Mouse (Mus musculus): Measurements from ENCODE around the gene Mecom.

The Mecom gene

DNA sequence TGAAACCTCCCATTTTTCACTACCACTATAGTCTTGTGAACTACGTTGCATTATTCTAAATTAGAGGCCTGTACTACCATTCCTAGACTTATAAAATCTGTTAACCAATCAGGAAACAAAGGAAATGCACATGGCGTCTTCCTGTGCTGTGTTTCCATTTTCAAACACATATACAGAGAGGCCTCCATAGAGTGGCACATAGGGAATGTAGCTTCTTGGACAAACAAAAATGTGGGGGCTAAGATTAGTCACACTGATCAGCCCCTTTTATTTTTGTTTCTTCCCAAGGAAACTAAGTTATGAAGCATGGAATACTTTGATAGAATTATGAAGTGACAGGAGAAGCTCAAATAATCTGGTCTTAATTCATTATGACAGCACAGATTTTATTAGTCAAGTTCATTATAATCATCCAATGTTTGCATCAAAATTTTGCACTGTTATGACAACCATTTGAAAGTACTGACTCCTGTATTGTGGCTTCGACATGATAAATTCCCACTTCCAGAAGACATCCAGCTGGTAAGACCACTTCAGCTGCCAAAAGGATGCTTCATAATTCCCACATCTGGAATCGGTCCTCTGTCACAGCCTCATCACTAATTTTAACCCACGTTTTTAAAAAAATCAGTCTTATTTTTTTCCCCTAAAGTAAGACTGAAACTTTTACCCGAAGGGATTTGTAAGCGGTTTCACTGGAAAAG lies 429.1 kb downstream of the Mecom start:
- peak; percentile 6 for DNase-seq (ENCODE audit: extremely low read depth, insufficient read length, low spot score)

DNA sequence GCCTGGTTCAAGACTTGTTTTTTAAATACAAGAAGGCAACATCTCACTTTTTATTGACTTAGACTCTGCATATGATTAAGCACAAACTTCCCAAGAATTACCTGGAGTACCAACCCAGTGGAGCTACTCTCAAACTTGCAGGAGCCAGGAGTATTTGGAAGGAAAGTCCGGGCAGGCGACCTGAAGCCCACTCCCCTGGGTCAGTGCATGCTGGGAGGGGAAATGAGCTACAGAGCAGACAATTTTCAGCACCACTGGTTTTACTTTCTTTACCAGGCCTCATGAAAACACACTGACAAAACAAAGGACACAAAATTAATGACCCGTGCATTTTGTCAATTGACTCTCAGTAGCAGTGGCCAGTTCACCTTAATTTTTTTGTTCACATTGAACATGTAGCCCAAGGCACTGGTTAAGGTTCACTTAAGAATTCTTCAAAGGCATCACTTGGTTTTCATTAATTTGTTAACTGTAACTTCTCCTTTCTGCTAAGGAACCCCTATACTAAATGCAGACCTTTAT lies 434.5 kb downstream of the Mecom start:
- DNase-seq (ENCODE audit: extremely low read depth, insufficient read length, low spot score): no peak

DNA sequence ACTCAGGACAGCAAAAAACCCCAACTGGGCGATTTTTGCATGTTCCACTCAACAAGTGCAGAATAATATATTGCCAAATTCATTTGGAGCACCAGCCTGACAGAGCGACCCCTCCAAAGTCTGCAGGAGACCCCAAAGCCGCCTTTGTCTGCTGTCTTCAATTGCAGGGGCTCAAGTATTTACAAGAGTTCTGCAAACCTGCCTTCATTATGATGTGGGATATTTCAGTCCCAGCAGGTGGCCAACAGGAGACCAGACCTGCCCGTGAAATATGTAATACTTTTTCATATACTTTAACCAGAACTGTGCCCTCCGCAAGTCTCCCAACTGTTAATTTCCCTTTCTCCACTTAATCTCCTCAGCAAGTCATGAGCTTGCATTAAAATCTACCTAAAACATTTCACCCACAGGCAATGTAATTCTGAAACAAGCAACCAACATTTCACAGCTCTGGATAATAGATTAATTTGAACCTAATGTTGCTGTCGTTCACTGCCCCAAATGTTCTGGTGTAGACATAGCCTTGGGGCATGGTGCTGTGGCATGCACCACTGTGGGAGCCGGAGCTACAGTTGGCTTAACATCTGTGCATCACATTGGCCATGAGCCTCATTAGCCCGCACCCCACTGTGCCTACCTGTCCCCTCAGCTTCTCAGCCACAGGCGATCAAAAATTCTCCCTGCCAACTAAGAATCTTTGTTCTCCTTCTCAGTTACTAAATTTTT lies 439.7 kb downstream of the Mecom start:
- no peak for DNase-seq (ENCODE audit: extremely low read depth, insufficient read length, low spot score)

DNA sequence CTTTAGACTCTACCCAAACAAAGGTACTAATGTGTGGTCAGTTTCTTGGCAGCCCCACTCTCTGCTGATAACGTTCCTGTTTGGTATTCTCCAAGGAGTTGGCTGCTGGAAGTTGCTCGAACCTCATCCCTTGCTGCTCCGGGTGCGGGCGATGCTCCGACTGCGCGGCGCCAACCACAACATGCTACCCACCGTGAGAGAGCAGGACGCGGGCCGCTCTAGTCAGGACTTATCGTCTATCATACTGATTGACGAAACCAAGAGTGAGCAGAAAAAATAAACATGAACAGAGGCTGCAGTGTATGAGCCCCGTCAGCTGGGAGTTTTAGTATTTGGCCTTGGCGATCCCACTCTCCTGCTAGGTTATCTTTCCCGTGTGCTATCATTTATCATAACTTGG lies 441.3 kb downstream of the Mecom start:
- DNase-seq (ENCODE audit: extremely low read depth, insufficient read length, low spot score): no peak

DNA sequence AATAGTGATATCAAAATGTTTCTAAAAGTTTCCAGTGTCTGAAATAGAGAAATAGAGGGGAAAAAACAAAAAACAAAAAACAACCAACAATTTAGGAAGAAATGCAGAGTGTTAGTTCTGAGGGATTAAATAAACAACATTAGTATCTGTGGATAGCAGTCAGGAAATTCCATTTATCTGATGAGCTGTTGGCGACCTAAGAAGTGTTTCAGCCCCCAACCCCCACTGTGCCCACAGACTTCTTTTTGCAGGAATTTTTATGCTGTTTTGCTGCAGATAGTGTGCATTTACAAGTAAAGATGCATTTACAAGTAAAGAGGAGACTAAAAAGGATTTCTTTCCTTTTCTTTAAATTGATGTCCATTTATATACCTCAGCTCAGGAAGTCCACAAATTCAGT lies 441.9 kb downstream of the Mecom start:
- peak; percentile 68 for DNase-seq (ENCODE audit: extremely low read depth, insufficient read length, low spot score)

DNA sequence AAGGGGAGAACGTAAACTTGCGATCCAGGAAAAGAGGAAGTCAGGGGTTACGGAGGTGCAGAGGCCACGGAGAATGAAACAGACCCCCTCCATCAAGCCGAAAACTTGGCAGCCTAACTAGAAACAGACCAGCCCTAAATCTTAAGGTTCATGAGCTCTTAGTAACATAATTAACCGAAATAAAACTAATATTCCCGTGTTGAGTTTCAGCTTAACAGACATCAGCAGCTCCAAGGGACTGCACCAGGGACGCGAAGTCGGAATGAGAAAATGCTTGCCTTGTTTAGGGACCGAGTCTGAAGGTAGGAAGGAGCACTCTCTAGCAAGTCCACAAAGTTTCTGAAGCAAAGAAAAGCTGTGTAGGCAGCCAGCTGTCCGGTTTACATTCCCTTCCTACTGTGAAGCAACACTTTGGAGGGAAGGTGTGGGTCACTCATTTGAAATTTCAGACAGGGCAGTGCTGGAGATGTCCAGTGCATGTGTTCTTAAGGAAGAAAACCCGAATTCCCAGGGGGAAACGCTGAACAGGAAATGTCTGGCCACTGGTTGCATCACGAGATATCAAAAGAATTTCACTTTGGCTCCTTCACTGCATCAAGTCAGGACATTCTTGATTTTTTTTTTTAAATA lies 442.5 kb downstream of the Mecom start:
- DNase-seq (ENCODE audit: extremely low read depth, insufficient read length, low spot score): peak; percentile 82

DNA sequence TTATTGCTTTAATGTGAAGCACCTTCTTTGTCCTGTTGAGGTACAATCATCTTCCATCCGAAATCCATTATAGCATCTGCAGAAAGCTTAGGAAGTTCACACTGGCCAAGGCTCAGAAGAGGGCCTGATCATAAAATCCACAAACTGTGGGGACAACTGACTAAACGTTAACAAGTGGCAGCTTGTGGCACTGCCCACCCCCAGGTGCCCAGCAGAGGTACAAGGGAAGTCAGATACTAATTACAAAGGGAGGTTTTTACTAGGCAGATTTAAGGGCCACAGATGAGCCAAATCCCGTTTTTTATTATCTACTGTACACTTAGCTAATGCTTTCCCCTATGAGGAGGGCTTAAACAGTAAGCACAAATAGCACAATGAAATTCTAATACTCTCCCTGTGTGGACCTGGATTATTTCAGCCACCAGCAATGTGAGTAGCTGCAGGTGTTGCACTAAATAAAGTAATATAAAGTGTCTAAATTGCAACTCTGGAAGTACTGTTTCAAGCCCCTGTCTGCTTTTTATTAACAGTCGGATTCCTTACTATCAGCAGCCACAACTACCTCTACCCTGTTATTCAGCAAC lies 443.2 kb downstream of the Mecom start:
- no peak for DNase-seq (ENCODE audit: extremely low read depth, insufficient read length, low spot score)

DNA sequence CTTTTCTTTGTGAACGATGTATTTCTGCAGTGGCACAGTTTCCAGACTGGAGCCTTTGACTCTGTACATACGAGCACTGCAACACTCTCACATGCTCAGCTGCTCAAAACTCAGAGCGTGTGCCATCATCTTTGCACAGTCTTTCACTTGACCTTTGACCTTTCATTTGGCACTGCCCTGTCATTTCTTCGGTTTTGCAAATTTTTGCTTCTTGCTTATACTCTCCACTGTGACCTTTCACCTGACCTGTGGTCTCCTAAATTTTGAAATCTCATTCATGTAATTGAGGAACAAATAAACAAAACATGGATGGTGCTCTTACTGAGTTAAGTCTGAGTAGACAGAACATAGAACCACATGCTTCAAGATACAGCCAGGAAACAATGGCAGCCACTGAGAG lies 446.7 kb downstream of the Mecom start:
- DNase-seq (ENCODE audit: extremely low read depth, insufficient read length, low spot score): no peak

DNA sequence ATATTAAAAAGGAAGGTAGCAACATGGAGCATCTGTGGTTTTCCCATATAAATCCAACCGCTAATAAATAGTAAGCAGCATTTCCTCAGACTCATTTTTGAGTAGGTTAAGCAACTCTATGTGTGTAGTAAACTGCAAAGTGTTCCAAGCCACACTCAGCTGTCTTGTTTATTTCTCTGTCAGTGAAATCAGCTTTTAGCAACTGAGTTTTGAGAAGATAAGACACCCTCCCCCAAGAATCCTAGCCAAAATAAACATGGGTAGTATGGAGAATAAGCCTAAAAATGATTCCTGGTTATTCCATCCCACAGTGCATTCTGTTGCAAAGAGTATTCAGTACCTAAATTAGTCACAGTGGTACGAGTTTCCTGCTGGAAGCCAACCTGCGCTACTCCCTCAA lies 450.1 kb downstream of the Mecom start:
- peak; percentile 60 for DNase-seq (ENCODE audit: extremely low read depth, insufficient read length, low spot score)

DNA sequence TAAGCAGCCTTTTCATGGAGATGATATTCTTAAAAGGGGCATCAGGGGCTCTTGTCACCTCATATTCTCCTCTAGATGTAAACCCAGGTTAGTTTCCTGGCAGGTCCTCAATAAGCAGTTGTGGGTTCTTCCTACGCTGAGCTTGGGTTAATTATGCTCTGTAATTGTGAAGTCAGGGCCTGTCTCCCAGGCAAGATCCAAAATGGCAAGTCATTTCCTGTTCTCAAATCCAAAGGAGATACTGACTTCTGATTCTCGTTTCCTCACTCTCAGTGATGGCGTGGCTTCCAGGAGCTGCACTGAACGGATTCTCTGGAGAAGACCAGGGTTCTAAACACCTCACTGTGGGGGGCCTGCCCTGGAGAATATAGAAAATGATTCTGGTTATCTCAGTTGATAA lies 450.7 kb downstream of the Mecom start:
- DNase-seq (ENCODE audit: extremely low read depth, insufficient read length, low spot score): no peak

DNA sequence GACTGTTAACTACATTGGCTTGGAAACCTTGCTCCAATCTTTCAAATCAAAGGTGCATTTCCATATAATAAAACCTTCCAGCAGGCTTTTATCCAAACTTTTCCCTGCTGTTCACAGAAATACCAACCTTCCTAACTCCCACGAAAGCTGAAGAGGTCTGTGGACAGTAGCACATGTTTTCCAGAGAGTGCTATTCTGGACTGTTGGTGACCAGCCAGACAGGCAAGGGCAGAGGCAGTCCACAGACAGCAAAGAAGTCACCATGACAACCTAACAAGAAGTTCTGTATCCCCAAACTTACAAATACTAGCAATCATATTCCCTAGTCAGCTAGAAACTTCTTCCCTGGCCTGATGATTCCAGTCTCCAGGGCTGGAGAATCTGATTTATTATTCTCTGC lies 454.8 kb downstream of the Mecom start:
- DNase-seq (ENCODE audit: extremely low read depth, insufficient read length, low spot score): no peak

DNA sequence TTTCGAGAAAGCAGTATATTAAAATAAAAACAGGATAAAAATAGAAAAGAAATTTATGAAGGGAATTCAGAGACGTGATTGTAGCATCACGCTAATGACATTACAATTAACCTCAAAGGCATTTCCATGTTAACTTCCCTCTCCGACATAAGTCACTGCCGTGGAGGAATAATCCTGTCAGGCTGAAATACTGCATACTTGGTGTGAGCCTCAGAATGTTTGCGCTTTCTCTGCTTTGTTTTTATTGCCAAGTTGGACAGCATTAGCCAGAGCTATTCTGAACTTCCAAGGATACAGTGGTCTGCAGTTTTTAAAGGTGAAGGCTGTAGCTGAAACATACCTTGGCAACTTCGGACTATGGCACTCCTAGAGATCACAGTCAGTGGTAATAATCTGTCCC lies 455.3 kb downstream of the Mecom start:
- no peak for DNase-seq (ENCODE audit: extremely low read depth, insufficient read length, low spot score)

DNA sequence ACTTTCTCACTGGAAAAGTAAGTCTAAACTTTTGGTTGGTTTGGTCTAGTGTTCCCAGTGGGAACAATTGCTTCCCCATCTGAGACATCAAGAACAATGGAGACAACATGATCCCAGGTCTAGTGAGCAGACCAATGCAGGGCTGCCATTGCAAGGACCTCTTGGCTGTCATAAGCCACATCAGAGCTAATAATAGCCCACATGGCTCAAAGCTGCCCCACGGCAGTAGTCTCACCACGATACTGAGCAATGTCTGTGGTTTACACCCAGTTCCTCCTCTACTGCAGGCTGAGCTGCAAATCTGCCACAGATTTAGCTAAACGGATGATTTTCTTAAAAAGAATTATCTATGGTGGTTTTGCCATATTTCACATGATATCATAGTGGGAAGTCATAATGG lies 455.9 kb downstream of the Mecom start:
- peak; percentile 59 for DNase-seq (ENCODE audit: extremely low read depth, insufficient read length, low spot score)

DNA sequence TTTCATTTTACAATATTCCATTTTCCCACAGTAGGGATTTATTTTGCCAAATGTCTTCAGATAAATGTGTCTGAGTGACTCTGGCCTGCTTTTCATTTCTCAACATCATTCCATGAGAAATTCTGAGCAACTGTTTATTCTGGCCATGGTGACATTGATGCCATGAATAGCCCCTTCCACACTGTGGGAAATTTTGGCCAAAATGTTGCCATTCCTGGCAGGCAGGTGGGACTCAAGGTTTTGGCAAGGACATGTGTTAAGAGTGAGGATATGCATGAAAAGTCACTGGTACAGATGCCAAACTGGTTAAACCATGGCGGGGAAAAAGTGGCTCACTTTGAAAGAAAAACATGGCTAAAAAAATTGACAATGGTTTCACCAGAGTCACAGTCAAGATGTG lies 456.4 kb downstream of the Mecom start:
- DNase-seq (ENCODE audit: extremely low read depth, insufficient read length, low spot score): peak; percentile 56

DNA sequence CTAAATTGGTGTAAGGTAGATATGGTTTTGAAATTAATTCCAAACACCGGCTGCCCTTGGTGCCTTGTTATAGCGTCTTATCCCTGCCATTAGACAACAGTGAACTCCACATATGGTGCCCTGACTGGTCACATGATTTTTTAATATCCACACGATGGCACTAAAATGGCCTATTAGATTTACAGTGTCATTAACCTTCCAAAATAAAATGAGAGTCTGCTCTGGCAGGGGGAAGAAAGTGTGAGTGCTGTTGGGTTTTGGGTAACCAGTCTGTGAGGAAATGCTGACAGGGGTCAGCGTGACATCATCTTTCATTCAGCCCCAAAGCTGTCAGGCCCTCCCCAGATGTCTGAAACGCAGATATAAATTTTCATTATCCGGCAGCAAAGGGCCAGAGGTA lies 461.7 kb downstream of the Mecom start:
- no peak for DNase-seq (ENCODE audit: extremely low read depth, insufficient read length, low spot score)

DNA sequence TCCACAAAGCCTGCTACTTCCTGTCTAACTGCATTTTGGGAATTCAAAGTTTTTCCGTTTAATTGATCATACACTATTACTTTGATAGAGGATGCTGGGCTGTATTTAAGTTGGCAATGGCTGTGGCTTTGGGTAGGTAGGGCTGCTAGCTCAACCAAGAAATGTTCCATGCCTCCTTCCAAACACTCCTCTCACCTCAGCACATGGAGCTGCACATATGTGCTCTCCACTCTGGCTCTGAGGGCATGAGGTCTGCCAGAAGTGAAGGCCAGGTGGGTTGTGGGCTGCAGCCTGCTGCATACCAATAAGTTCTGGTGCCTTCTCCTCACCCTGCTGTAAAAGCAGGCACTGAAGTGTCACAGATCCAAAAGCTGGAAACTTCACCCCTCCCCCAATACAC lies 464.0 kb downstream of the Mecom start:
- no peak for DNase-seq (ENCODE audit: extremely low read depth, insufficient read length, low spot score)

DNA sequence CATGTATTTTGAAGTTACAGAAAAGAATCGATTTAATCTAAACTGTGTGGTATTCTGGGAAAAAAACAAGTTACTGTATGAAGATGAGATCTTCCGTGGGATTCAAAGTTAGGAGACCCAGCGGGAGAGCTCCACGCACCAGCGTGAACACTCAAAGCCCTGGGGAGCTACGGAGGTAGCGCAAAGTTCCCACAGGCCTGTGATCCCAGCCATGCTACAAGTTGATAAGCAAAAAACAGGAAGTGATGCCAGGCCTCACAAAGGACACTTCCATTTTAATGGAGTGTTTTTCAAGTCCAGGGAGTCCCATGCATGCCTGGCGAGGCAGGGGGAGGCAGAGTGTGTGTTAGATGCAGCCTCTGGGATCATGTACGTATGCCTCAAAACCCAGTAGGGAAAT lies 464.5 kb downstream of the Mecom start:
- DNase-seq (ENCODE audit: extremely low read depth, insufficient read length, low spot score): no peak

DNA sequence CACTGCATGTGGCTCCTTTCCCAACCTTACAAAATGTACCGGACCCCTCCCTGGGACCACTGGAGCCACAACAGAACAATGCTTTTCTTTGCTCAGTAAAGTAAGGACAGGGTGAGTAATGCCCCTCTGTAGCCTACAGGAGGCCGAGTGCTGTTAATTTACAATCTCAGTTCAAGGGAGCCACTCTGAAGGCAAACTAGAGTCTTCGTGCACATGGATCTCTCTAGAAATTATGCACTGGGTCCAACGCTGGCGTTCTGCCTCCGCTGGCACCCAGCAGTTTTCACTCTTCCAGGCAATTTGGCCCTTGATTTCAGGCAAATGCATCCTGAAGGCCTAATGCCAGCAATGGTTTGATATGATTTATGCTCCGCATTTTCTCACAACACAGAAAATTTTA lies 467.0 kb downstream of the Mecom start:
- DNase-seq (ENCODE audit: extremely low read depth, insufficient read length, low spot score): no peak

DNA sequence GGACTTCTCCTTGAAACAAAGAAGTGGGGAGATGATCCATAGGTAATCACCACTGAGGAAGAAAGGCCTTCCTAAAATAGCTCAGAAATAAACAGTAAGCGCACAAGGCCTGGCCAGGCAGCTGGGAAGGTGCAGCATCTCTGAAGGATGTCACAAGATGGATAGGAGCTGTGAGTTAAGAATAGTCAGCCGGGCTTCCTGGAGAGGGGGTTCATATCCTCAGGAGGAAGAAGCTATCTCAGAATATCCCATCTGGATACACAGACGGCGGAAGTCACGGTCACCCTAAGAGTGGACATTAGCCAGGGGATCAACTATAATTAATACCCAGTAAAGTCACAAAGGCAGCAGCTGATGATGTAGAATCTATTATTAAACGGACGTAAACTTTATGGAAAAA lies 471.3 kb downstream of the Mecom start:
- DNase-seq (ENCODE audit: extremely low read depth, insufficient read length, low spot score): no peak

DNA sequence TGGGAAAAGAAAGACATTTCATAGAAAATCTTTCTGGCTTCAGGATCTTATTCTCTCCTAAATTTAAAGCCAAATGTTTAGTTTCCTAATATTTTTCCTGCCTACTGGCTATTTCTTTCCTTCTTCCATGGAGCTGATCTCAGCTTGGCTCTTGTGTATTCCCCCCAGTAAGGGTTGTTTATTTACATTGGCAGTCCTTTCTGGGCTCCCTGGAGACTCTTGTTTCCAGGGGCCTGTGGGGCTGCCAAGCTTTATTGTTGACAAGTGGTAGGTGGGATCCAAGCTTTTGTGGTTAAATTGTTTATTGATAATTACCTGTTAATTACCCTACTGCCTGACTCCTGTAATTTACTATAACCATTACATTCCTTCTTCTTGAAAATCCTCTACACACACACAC lies 476.5 kb downstream of the Mecom start:
- DNase-seq (ENCODE audit: extremely low read depth, insufficient read length, low spot score): no peak

DNA sequence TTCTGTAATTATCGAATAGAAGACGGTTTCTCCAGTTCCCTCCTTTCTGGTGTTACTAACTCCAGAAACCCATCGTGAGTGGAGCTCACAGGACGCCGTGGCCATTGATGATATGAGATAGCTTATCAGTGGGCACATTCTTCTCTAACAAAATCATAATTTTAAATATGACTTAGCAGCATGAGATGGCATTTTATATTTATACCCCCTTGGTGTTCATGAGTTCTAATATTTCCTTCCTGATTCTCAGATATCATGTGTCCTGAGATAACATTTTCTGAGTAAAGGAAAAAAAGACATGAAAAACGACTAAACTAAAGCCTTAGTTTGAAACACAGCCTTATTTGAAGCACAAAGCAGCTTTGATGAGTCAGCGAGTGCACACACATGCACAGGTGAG lies 481.3 kb downstream of the Mecom start:
- no peak for DNase-seq (ENCODE audit: extremely low read depth, insufficient read length, low spot score)

DNA sequence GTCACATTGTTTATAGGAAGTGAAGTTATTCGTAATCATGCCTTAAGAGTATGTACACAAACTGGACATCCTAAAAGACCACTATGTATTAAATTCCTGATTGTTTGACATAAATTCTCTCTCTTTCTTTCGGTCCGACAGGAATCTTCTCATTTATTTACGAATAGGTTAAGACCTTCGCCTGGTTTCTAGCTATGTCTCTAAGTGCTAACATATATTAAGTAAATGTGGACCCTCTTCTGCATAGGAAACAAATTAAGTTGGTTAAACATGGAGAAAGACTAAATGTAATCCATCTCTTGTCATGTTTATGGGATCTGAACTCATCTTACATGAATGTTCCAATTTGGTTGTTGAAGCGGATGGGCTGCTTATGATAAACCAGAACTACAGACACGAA lies 487.8 kb downstream of the Mecom start:
- DNase-seq (ENCODE audit: extremely low read depth, insufficient read length, low spot score): no peak

Measured in 3134 (cell line).